Mouse (Mus musculus): Measurements from ENCODE around the gene Mstn.

GRCm38 (mm10) chr1:53080603-53081002 is 19.2 kb downstream of the Mstn start:
- TF ChIP-seq HCFC1 (IDR thresholded peaks at IDR 0.05; ENCODE audit: borderline replicate concordance, insufficient read depth, low read length) (no peak), MAFK (IDR thresholded peaks at IDR 0.05; ENCODE audit: insufficient read depth, low read depth, low read length) (no peak), ZNF384 (IDR thresholded peaks at IDR 0.05; ENCODE audit: low read depth, low read length) (no peak)
